Mouse (Mus musculus) urinary bladder, postnatal 4 days (tissue): ENCODE measurements around the gene Slc19a2.
"Not testable (repeated sequence)": the region's sequence is repeated elsewhere in the genome, so short reads cannot be mapped to it uniquely, and the experiment has no call there.

Source experiments
- DNase-seq, 2 experiments: peaks; one replicate each; pipeline ENCODE4 v3.0.0; 2021 to 2022; ENCODE audit warnings: low spot score in 2 of 2

Slc19a2 gene

GRCm38 (mm10) chr1:164248465-164249331 is at the start of gene Slc19a2:
Gene Slc19a2, plus strand, starts transcription at chr1:164249046.
- DNase-seq: peak; percentile 97 to 99

- DNase-seq: no peak
Measured at GRCm38 (mm10) chr1:164199551-164199950, 49.3 kb upstream of the Slc19a2 start.

GRCm38 (mm10) chr1:164208437-164208836 is 40.4 kb upstream of the Slc19a2 start:
- DNase-seq: no peak

GRCm38 (mm10) chr1:164210899-164211298 is 37.9 kb upstream of the Slc19a2 start:
- no peak for DNase-seq

- DNase-seq: no peak
Measured at GRCm38 (mm10) chr1:164212686-164213085, 36.2 kb upstream of the Slc19a2 start.

- DNase-seq: no peak
Measured at GRCm38 (mm10) chr1:164214190-164214589, 34.7 kb upstream of the Slc19a2 start.

- no peak for DNase-seq
Measured at GRCm38 (mm10) chr1:164215097-164215496, 33.7 kb upstream of the Slc19a2 start.

- DNase-seq: no peak
Measured at GRCm38 (mm10) chr1:164215540-164215939, 33.3 kb upstream of the Slc19a2 start.

- no peak for DNase-seq
Measured at GRCm38 (mm10) chr1:164217791-164218685, 30.8 kb upstream of the Slc19a2 start.

- no peak for DNase-seq
Measured at GRCm38 (mm10) chr1:164220261-164220660, 28.6 kb upstream of the Slc19a2 start.

GRCm38 (mm10) chr1:164223089-164223488 is 25.8 kb upstream of the Slc19a2 start:
- no peak for DNase-seq

GRCm38 (mm10) chr1:164231937-164232570 is 16.8 kb upstream of the Slc19a2 start:
- not testable (repeated sequence) for DNase-seq

GRCm38 (mm10) chr1:164233447-164233846 is 15.4 kb upstream of the Slc19a2 start:
- DNase-seq: no peak

GRCm38 (mm10) chr1:164235078-164235477 is 13.8 kb upstream of the Slc19a2 start:
- DNase-seq: no peak

GRCm38 (mm10) chr1:164236078-164236477 is 12.8 kb upstream of the Slc19a2 start:
- no peak for DNase-seq

GRCm38 (mm10) chr1:164241494-164241893 is 7.4 kb upstream of the Slc19a2 start:
- no peak for DNase-seq

GRCm38 (mm10) chr1:164242809-164243208 is 6.0 kb upstream of the Slc19a2 start:
- DNase-seq: no peak

GRCm38 (mm10) chr1:164247442-164247841 is 1.4 kb upstream of the Slc19a2 start:
- DNase-seq: no peak

GRCm38 (mm10) chr1:164247971-164248370 is 875 bp upstream of the Slc19a2 start:
- peak in 1 of 2 experiments; percentile 44 for DNase-seq

GRCm38 (mm10) chr1:164249332-164249711 is 476 bp downstream of the Slc19a2 start:
- DNase-seq: no peak

- no peak for DNase-seq
Measured at GRCm38 (mm10) chr1:164250391-164251150, 1.7 kb downstream of the Slc19a2 start.
